Mouse (Mus musculus) C2C12 (cell line): ENCODE measurements around the gene Gm8297. TPM values are rescaled to one million over a fixed set of nuclear protein-coding genes. Genes with fewer than 3 reads are reported as not detected.
"Not testable (repeated sequence)": the region's sequence is repeated elsewhere in the genome, so short reads cannot be mapped to it uniquely, and the experiment has no call there.

Source experiments
- H3K27me3 ChIP-seq: one replicate; pipeline ENCODE4 v1.6.1; 2011; ENCODE audit not compliant: control insufficient read depth, insufficient read depth, insufficient read length
- H3K36me3 ChIP-seq: one replicate; pipeline ENCODE4 v1.6.1; 2011; ENCODE audit not compliant: control insufficient read depth, insufficient read depth
- H3K4me3 ChIP-seq: one replicate; pipeline ENCODE4 v1.5.1; 2011; ENCODE audit warnings: mild to moderate bottlenecking, control low read depth; ENCODE audit not compliant: poor library complexity, insufficient read depth, severe bottlenecking
- H3K79me2 ChIP-seq: one replicate; pipeline ENCODE4 v1.6.1; 2011; ENCODE audit not compliant: control insufficient read depth, insufficient read depth
- H3K79me3 ChIP-seq: one replicate; pipeline ENCODE4 v1.6.1; 2011; ENCODE audit warnings: low read depth, control low read depth
- H3ac ChIP-seq: one replicate; pipeline ENCODE3; 2011; ENCODE audit warnings: low read depth; ENCODE audit not compliant: control insufficient read depth, insufficient read length
- long read RNA-seq, 2 experiments: library from polyadenylated mRNA; unstranded; transcript quantifications; one replicate each; pipeline ENCODE4 v2.0.0; 2019 to 2020
- polyA plus RNA-seq: library from polyadenylated mRNA; unstranded; fragments of >200 nt; fragmentation: generic; extraction: Trizol; gene quantifications from one replicate; pipeline ENCODE4 v1.2.1, GENCODE M21; 2012; ENCODE audit warnings: missing spikeins

Gene Gm8297
- polyA plus RNA-seq = not detected
- long read RNA-seq, experiment 1 = 0 reads
- long read RNA-seq, experiment 2 = 0 reads

GRCm38 (mm10) chr14:4983635-4984034 lies at the start of gene Gm8297:
TSS of gene Gm8297 (plus strand) at chr14:4983935.
- not testable (repeated sequence) for H3K4me3 ChIP-seq, H3K27me3 ChIP-seq, H3K79me3 ChIP-seq, H3ac ChIP-seq, H3K79me2 ChIP-seq, H3K36me3 ChIP-seq

GRCm38 (mm10) chr14:5015591-5015990 lies 31.9 kb downstream of the Gm8297 start, which contains the start of gene Gm3298:
TSS of gene Gm3298 (plus strand) at chr14:5015891.
- not testable (repeated sequence) for H3K27me3 ChIP-seq, H3K79me2 ChIP-seq, H3K79me3 ChIP-seq, H3ac ChIP-seq, H3K4me3 ChIP-seq, H3K36me3 ChIP-seq

Other genes starting within 250 kb of the Gm8297 start
- gene Gm9602, start 207.6 kb upstream of the Gm8297 start, polyA plus RNA-seq = not detected
- gene Gm3269, start 145.8 kb upstream of the Gm8297 start, polyA plus RNA-seq = not detected
- not detected for gene Gm3264, start 128.4 kb upstream of the Gm8297 start, polyA plus RNA-seq
- gene Gm3278, start 91.5 kb upstream of the Gm8297 start, polyA plus RNA-seq = not detected
- gene Gm3298, start 32.0 kb downstream of the Gm8297 start, polyA plus RNA-seq = not detected
- not detected for gene 4930555G01Rik, start 66.7 kb downstream of the Gm8297 start, polyA plus RNA-seq
- not detected for gene Gm8281, start 87.1 kb downstream of the Gm8297 start, polyA plus RNA-seq
- gene Gm8279, start 147.6 kb downstream of the Gm8297 start, polyA plus RNA-seq = not detected
- not detected for gene Gm3317, start 180.6 kb downstream of the Gm8297 start, polyA plus RNA-seq
- gene Gm8271, start 201.9 kb downstream of the Gm8297 start, polyA plus RNA-seq = not detected